Mouse (Mus musculus) forebrain, postnatal 0 days (tissue): ENCODE measurements around the gene Dysf. TPM values are rescaled to one million over a fixed set of nuclear protein-coding genes. Genes with fewer than 3 reads are reported as not detected.

Source experiments
- ATAC-seq: fragments of 200-750 bp; cut with Nextera tagmentation; 2 replicates; pipeline ENCODE4 v1.8.0; 2017; ENCODE audit warnings: mild to moderate bottlenecking, moderate library complexity
- DNase-seq: peaks from one replicate; pipeline ENCODE4 v3.0.0-alpha.2; 2015
- H3K27ac ChIP-seq: fragments of 300-500 bp; sonication (generic); 2 replicates; pipeline ENCODE4 v1.5.1; 2014; ENCODE audit warnings: low read depth, mild to moderate bottlenecking, antibody characterized with exemption, low read length, moderate library complexity, mixed read lengths
- H3K27me3 ChIP-seq: fragments of 300-500 bp; sonication (generic); 2 replicates; pipeline ENCODE4 v1.6.1; 2014; ENCODE audit warnings: mild to moderate bottlenecking, low read length, mixed read lengths; ENCODE audit not compliant: insufficient read depth
- H3K36me3 ChIP-seq: fragments of 300-500 bp; sonication (generic); 2 replicates; pipeline ENCODE4 v1.6.1; 2014; ENCODE audit warnings: mild to moderate bottlenecking, moderate library complexity; ENCODE audit not compliant: insufficient read depth
- H3K4me1 ChIP-seq: fragments of 300-500 bp; sonication (generic); 2 replicates; pipeline ENCODE4 v1.6.1; 2014; ENCODE audit warnings: antibody characterized with exemption; ENCODE audit not compliant: insufficient read depth
- H3K4me2 ChIP-seq: fragments of 300-500 bp; sonication (generic); 2 replicates; pipeline ENCODE4 v1.6.1; 2014; ENCODE audit warnings: low read depth, mild to moderate bottlenecking, moderate library complexity
- H3K4me3 ChIP-seq: fragments of 300-500 bp; sonication (generic); 2 replicates; pipeline ENCODE4 v1.5.1; 2014; ENCODE audit warnings: low read depth, low read length, mixed read lengths
- H3K9ac ChIP-seq: fragments of 300-500 bp; sonication (generic); 2 replicates; pipeline ENCODE4 v1.6.1; 2014; ENCODE audit warnings: mild to moderate bottlenecking
- H3K9me3 ChIP-seq: fragments of 300-500 bp; sonication (generic); 2 replicates; pipeline ENCODE4 v1.6.1; 2016; ENCODE audit warnings: low read length
- CTCF ChIP-seq: sonication (generic); IDR thresholded peaks from 2 replicates; pipeline ENCODE4 v1.5.1; 2016; ENCODE audit warnings: antibody characterized with exemption, control low read depth, low read depth
- WGBS: fragments of 180-500 bp; shearing (Covaris S2); extraction: QIAGEN DNeasy Blood & Tissue Kit; methylation state at CpG from one replicate; pipeline ENCODE4 v1.1.7; 2014; 5-methylcytosine and 5-hydroxymethylcytosine counted together
- polyA plus RNA-seq: library from polyadenylated mRNA; unstranded; fragments of >200 nt; fragmentation: Nextera tagmentation; extraction: Ambion mirVana; gene quantifications from 2 replicates; pipeline ENCODE4 v1.2.1, GENCODE M21; 2015
- total RNA-seq: library from RNA; depleted of rRNA; stranded (reverse); fragments of >200 nt; gene quantifications from 2 replicates; pipeline ENCODE4 v1.2.3, GENCODE M21; 2014

Dysf gene
- total and polyA plus RNA-seq, 2 experiments from 2014 or later, result 1.3 to 1.4 TPM

DNA sequence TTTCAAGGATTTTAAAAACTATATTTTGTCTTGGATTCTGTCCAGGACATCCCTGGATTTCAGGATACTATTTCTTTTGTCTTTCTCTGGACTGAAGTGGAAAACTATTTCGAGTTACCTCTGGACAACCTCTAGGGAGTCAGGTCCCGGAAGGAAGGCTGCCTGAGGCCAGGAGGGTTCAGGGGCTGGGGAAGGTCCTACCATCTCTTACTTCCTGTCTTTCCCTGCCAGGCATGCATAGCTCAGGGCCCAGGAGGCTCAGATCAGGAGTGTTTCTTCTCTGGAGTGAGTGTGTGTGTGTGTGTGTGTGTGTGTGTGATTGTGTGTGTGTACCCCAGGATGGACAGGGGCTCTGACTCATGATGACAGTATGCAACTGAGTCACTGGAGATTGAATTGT lies 40.5 kb downstream of the Dysf start:
- DNase-seq, result no peak
- no peak for TF ChIP-seq CTCF
- Histone ChIP-seq H3K27me3 (no peaks in the 10 kb centered on the region), H3K4me2 (no peak overlapping the region), H3K27ac (no peak overlapping the region), H3K4me3 (no peak overlapping the region), H3K36me3 (no peaks in the 10 kb centered on the region), H3K4me1 (no peaks in the 10 kb centered on the region), H3K9me3 (no peaks in the 10 kb centered on the region), H3K9ac (no peak overlapping the region)
- ATAC-seq, result no peak
- WGBS, result 71% methylated on average over 2 of the region's 2 CpGs

DNA sequence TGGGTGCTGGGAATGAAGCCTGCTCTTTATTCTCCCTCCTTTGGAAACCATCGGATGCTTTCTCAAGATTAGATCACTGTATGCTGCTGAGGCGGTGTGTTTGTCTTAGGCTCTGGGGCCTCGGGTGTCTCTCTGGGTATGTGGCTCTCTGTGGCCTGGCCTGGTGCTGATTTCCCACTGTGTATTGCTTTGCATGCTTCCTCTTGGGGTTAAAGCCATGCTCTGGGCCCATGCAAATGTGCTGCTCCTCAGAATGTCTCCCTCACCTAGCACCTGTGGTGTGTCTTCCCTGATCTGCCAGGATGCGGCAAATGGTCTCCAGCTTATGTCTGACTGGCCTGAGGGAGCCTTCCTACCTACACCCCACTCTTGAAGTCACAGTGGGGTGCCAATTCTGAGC lies 41.8 kb downstream of the Dysf start:
- Histone ChIP-seq H3K4me1 (no peaks in the 10 kb centered on the region), H3K4me3 (no peak overlapping the region), H3K27me3 (no peaks in the 10 kb centered on the region), H3K9me3 (no peaks in the 10 kb centered on the region), H3K27ac (no peak overlapping the region), H3K36me3 (no peaks in the 10 kb centered on the region), H3K4me2 (no peak overlapping the region), H3K9ac (no peak overlapping the region)
- WGBS, result 90% methylated on average over 4 of the region's 4 CpGs
- no peak for DNase-seq
- TF ChIP-seq CTCF, result no peak
- ATAC-seq, result no peak

DNA sequence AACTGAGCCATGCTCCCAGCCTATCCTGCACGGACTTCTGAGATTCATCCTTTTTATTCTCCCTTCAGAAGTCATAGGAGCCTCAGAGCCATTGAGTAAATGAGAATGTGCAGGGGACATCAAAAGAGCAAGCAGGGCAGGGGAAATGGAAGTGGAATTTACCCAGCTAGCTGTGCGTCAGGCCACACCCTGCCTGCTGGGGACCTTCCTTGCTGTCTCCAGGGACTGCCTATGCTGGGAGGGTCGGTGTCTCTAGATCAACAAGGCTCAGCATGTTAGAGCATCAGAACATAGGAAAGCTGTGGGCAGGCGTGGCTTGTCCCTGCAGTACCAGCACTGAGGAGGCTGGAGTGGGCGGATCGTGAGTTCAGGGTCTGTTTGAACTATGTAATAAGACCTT lies 42.6 kb downstream of the Dysf start:
- H3K4me2 ChIP-seq, result no peak overlapping the region
- 58% methylated on average over 6 of the region's 6 CpGs for WGBS
- H3K9me3 ChIP-seq, result no peaks in the 10 kb centered on the region
- DNase-seq (no peak), ATAC-seq (no peak)
- H3K36me3 ChIP-seq, result no peaks in the 10 kb centered on the region
- H3K27ac ChIP-seq, result no peak overlapping the region
- H3K4me3 ChIP-seq, result no peak overlapping the region
- H3K9ac ChIP-seq, result no peak overlapping the region
- no peaks in the 10 kb centered on the region for H3K27me3 ChIP-seq
- no peak for TF ChIP-seq CTCF
- H3K4me1 ChIP-seq, result no peaks in the 10 kb centered on the region

DNA sequence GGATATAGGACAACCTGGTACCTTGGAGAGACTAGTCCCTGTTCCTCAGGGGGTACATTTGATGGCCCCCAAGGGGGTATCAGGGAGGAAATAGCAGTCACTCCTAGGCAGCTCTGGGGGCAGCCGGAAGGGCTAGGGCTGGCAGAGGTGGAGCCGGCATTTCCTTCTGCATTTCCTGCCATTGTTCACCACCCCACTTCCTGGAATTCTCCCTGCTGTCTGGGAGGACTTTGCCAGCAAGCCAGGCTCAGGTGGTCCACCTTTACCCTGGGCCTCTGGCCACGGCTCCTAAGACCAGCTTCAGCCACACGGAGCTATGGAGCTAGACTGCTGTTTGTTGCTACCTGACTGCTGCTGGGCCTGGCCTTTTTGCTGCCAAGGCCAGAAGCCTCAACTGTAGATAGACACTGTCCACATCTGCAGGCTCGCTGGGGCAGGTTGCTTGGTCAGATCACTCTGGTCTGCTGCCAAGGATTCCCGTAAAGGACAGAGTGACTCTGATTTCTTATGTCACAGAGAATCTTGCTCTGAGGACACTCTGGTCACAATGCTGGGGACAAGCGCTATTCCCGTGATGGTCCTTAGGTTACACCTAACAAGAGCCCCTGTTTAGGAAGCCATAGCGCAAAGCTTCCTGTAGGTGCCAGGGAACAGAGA lies 45.6 kb downstream of the Dysf start:
- no peaks in the 10 kb centered on the region for H3K36me3 ChIP-seq
- no peak overlapping the region for H3K4me2 ChIP-seq
- no peak overlapping the region for H3K27ac ChIP-seq
- WGBS, result 86% methylated on average over 9 of the region's 9 CpGs
- no peak for TF ChIP-seq CTCF
- no peaks in the 10 kb centered on the region for H3K9me3 ChIP-seq
- ATAC-seq (no peak), DNase-seq (no peak)
- no peak overlapping the region for H3K4me3 ChIP-seq
- no peak overlapping the region for H3K9ac ChIP-seq
- H3K27me3 ChIP-seq, result no peaks in the 10 kb centered on the region
- no peaks in the 10 kb centered on the region for H3K4me1 ChIP-seq

DNA sequence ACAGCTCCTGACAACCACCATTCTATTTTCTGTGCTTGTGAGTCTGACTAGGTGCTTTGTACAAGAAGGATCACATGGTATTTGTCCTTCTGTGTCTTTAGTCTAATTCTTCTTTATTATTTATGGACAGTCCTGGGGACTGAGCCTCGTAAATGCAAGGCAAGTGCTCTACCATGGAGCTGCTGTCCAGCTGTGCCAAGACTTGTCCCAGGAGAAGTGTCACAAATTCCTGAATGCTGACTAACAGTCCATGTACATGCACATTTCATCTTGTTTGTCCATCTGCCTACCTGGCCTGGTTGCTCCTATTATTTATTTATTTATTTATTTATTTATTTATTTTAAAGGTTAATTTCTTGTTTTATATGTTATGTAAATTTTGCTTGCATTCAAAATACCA lies 47.2 kb downstream of the Dysf start:
- Histone ChIP-seq H3K27me3 (no peaks in the 10 kb centered on the region), H3K36me3 (no peaks in the 10 kb centered on the region), H3K4me1 (no peaks in the 10 kb centered on the region), H3K4me2 (no peak overlapping the region), H3K9ac (no peak overlapping the region), H3K27ac (no peak overlapping the region), H3K4me3 (no peak overlapping the region), H3K9me3 (no peaks in the 10 kb centered on the region)
- DNase-seq (no peak), ATAC-seq (no peak)
- no peak for TF ChIP-seq CTCF
- WGBS, result 53% methylated on average over 1 of the region's 1 CpGs

DNA sequence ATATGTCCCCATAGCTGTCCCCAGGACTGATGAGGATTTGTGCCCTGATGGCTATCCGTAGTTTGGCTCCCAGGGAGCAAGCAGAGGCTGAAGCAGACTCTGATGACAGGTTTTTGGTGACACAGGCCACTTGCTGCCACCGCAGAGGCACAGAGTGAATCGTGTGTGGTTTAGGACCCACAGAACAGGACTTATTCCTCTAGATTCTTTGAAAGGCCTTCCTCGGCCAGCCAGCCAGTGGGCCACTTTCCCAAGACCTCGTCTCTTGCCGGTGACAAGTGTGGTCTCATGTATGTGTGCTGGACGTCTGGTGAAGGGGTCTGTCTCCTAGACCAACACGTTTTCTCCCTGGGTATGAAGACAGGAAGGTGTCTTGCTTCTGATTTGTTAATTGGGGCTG lies 48.8 kb downstream of the Dysf start:
- Histone ChIP-seq H3K27ac (no peak overlapping the region), H3K4me2 (no peak overlapping the region), H3K4me1 (no peaks in the 10 kb centered on the region), H3K9me3 (no peaks in the 10 kb centered on the region), H3K27me3 (no peaks in the 10 kb centered on the region), H3K9ac (no peak overlapping the region), H3K36me3 (no peaks in the 10 kb centered on the region), H3K4me3 (no peak overlapping the region)
- no peak for TF ChIP-seq CTCF
- 87% methylated on average over 8 of the region's 8 CpGs for WGBS
- no peak for DNase-seq
- ATAC-seq, result no peak

DNA sequence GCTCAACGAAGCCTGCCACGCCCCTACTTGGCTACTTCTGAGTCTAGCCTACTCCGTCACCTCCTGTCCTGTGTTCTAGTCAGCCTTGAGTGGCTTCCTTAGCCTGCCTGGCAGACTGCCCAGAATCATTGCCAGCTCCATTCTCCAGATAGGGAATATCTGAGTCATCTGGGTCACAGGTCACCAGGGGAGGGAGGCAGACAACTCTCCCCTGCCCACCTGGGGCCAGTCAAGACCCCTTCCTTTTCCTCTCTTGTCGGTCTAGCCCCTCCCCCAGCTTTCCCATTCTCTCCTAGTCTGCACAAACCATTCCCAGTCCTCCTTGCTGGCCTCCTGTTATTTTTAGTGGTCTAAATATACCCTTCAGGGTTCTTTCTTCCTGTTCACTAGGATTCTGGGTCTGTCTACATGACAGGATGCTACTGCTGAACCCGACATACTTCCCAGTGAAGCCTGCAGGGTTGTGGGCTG lies 50.3 kb downstream of the Dysf start:
- no peak for ATAC-seq
- H3K9me3 ChIP-seq, result no peaks in the 10 kb centered on the region
- H3K27ac ChIP-seq, result no peak overlapping the region
- DNase-seq, result no peak
- no peak overlapping the region for H3K4me2 ChIP-seq
- TF ChIP-seq CTCF, result no peak
- H3K36me3 ChIP-seq, result no peaks in the 10 kb centered on the region
- H3K4me3 ChIP-seq, result no peak overlapping the region
- 66% methylated on average over 5 of the region's 5 CpGs for WGBS
- H3K4me1 ChIP-seq, result no peaks in the 10 kb centered on the region
- H3K27me3 ChIP-seq, result no peaks in the 10 kb centered on the region
- H3K9ac ChIP-seq, result no peak overlapping the region
